13 mouse cellular contexts compared by ENCODE assay signal in genomic region chr8:48023206-48023605, GRCm38 (mm10). TPM values are rescaled to one million over a fixed set of nuclear protein-coding genes. Genes with fewer than 3 reads are reported as not detected.
DNase-seq lines count a peak whose midpoint lies in the region; ATAC-seq and TF ChIP-seq lines count a peak whose summit lies in the region.
"Had no signal": no experiment of that assay in that cellular context is flagged by ENCODE, and none has a peak within 500 bp of the region (broad histone marks: within the 10 kb centered on the region; RNA-seq: fewer than 3 reads in every experiment).

No protein-coding gene starts in this region.

- H3K4me1 ChIP-seq in forebrain, postnatal 0 days (ENCODE audit: insufficient read depth): no peaks in the 10 kb centered on the region
- H3K4me1 ChIP-seq in forebrain, embryonic 12.5 days: no peaks in the 10 kb centered on the region
- no peaks in the 10 kb centered on the region for H3K4me1 ChIP-seq in lung, adult 2 months (ENCODE audit: control insufficient read depth, insufficient read depth, low read length)

- no peaks in the 10 kb centered on the region for H3K9me3 ChIP-seq in forebrain, postnatal 0 days (ENCODE audit: low read length)
- 0 out of 2 replicates have a peak, but pooled peaks cover 3% of the 10 kb centered on the region for H3K9me3 ChIP-seq in forebrain, embryonic 12.5 days

- WGBS in forebrain, postnatal 0 days: 77% methylated on average over 8 of the region's 8 CpGs
- 80% methylated on average over 8 of the region's 8 CpGs for WGBS in forebrain, embryonic 12.5 days
- WGBS in lung, adult 2 months: 72% methylated on average over 8 of the region's 8 CpGs

- no peaks in the 10 kb centered on the region for H3K27me3 ChIP-seq in forebrain, postnatal 0 days (ENCODE audit: insufficient read depth, low read length)
- H3K27me3 ChIP-seq in forebrain, embryonic 12.5 days: no peaks in the 10 kb centered on the region

- no peak for ATAC-seq in forebrain, postnatal 0 days
- ATAC-seq in forebrain, embryonic 12.5 days (ENCODE audit: low FRiP score): no peak
- ATAC-seq in megakaryocyte progenitor cell, adult 5-6 weeks (replicated peaks; ENCODE audit: poor library complexity): peak; percentile 58
- ATAC-seq: forebrain, embryonic 14.5 days; hindbrain, postnatal 0 days had no signal

- 0 out of 2 replicates have a peak, but pooled peaks have one; percentile 2 for TF ChIP-seq CTCF in forebrain, postnatal 0 days (IDR thresholded peaks at IDR 0.05; ENCODE audit: low read depth)
- 0 out of 2 replicates have a peak, but pooled peaks have one; percentile 18 for TF ChIP-seq CTCF in lung, adult 2 months (IDR thresholded peaks at IDR 0.05; ENCODE audit: insufficient read depth, low read length)

- H3K36me3 ChIP-seq in forebrain, postnatal 0 days (ENCODE audit: insufficient read depth): no peaks in the 10 kb centered on the region
- no peaks in the 10 kb centered on the region for H3K36me3 ChIP-seq in forebrain, embryonic 12.5 days (replicated peaks)

- H3K27ac ChIP-seq in forebrain, postnatal 0 days (ENCODE audit: low read depth, low read length): no peak overlapping the region
- no peak overlapping the region for H3K27ac ChIP-seq in forebrain, embryonic 12.5 days
- H3K27ac ChIP-seq: hindbrain, postnatal 0 days had no signal

- H3K9ac ChIP-seq in forebrain, postnatal 0 days: no peak overlapping the region
- no peak overlapping the region for H3K9ac ChIP-seq in forebrain, embryonic 12.5 days

- H3K4me2 ChIP-seq in forebrain, postnatal 0 days (ENCODE audit: low read depth): no peak overlapping the region
- H3K4me2 ChIP-seq in forebrain, embryonic 12.5 days: no peak overlapping the region

- H3K4me3 ChIP-seq in forebrain, postnatal 0 days (ENCODE audit: low read depth, low read length): no peak overlapping the region
- no peak overlapping the region for H3K4me3 ChIP-seq in forebrain, embryonic 12.5 days (replicated peaks)
- H3K4me3 ChIP-seq in lung, adult 2 months (replicated peaks; ENCODE audit: extremely low read depth, low read depth, low read length): no peak overlapping the region

- TF ChIP-seq POLR2A in lung, adult 2 months (IDR thresholded peaks at IDR 0.05; ENCODE audit: borderline replicate concordance, extremely low read depth, low read depth, low read length): no peak

- DNase-seq in forebrain, postnatal 0 days: no peak
- no peak for DNase-seq in lung, adult 2 months
- no peak for DNase-seq in lung, postnatal 25 days (ENCODE audit: low spot score)
- DNase-seq in ES-CJ7 (ENCODE audit: low read depth, low spot score): peak; percentile 78
- no peak for DNase-seq in urinary bladder, postnatal 14 days (ENCODE audit: low spot score)
- no peak for DNase-seq in cerebellum, postnatal 4 days (ENCODE audit: low spot score in 2 of 2)
- DNase-seq: cerebellum, postnatal 25 days; lung, adult 18-20 months; midbrain, embryonic 14.5 days had no signal

RNA-seq across cellular contexts. Expression of gene Wwc2, which starts 32.5 kb away (rescaled TPM):
- 7.8 and 8.4 TPM in 2 replicates for total RNA-seq in forebrain, postnatal 0 days (2014; rRNA removed)
- 3.1 and 4.7 TPM in 2 replicates for polyA plus RNA-seq in forebrain, postnatal 0 days (2015; fragmentation: Nextera tagmentation; extraction: Ambion mirVana)
- 8.8 and 9.1 TPM in 2 replicates for polyA plus RNA-seq in forebrain, embryonic 12.5 days (2016; fragmentation: Nextera tagmentation; extraction: Ambion mirVana)
- polyA plus RNA-seq in lung, adult 2 months (2012; rRNA removed): 24.7 and 25.5 TPM in 2 replicates
- total RNA-seq in megakaryocyte progenitor cell, adult 5-6 weeks (2015): 5.2 and 6.1 TPM in 2 replicates
- 5.6 and 6.3 TPM in 2 replicates for total RNA-seq in megakaryocyte progenitor cell, adult 5-6 weeks (2017)
